Mouse (Mus musculus) midbrain, embryonic 13.5 days (tissue): ENCODE results near the gene Tymp. TPM values are rescaled to one million over a fixed set of nuclear protein-coding genes. Genes with fewer than 3 reads are reported as not detected.

ENCODE experiments used
- ATAC-seq: fragments of 200-750 bp; cut with Nextera tagmentation; 2 replicates; pipeline ENCODE4 v1.8.0; 2017; ENCODE audit warnings: mild to moderate bottlenecking, moderate TSS enrichment, moderate library complexity
- H3K27ac ChIP-seq: fragments of 300-500 bp; sonication (generic); 2 replicates; pipeline ENCODE4 v1.5.1; 2015; ENCODE audit warnings: inconsistent platforms, mild to moderate bottlenecking, moderate library complexity
- H3K27me3 ChIP-seq: fragments of 300-500 bp; sonication (generic); 2 replicates; pipeline ENCODE4 v1.6.1; 2015; ENCODE audit warnings: mild to moderate bottlenecking, inconsistent platforms
- H3K36me3 ChIP-seq: fragments of 300-500 bp; sonication (generic); 2 replicates; pipeline ENCODE4 v1.6.1; 2015; ENCODE audit warnings: mild to moderate bottlenecking, inconsistent platforms
- H3K4me1 ChIP-seq: fragments of 300-500 bp; sonication (generic); replicated peaks from 2 replicates; pipeline ENCODE4 v1.6.1; 2015; ENCODE audit warnings: inconsistent platforms
- H3K4me2 ChIP-seq: fragments of 300-500 bp; sonication (generic); replicated peaks from 2 replicates; pipeline ENCODE4 v1.6.1; 2015; ENCODE audit warnings: moderate library complexity, mild to moderate bottlenecking, inconsistent platforms
- H3K4me3 ChIP-seq: fragments of 300-500 bp; sonication (generic); replicated peaks from 2 replicates; pipeline ENCODE4 v1.5.1; 2015; ENCODE audit warnings: mild to moderate bottlenecking, inconsistent platforms
- H3K9ac ChIP-seq: fragments of 300-500 bp; sonication (generic); replicated peaks from 2 replicates; pipeline ENCODE4 v1.6.1; 2015; ENCODE audit warnings: mild to moderate bottlenecking, inconsistent platforms
- H3K9me3 ChIP-seq: fragments of 300-500 bp; sonication (generic); 2 replicates; pipeline ENCODE4 v1.6.1; 2016; ENCODE audit warnings: mild to moderate bottlenecking, inconsistent platforms
- WGBS: fragments of 180-500 bp; shearing (Covaris S2); methylation state at CpG from one replicate; pipeline ENCODE4 v1.1.7; 2015; 5-methylcytosine and 5-hydroxymethylcytosine counted together
- polyA plus RNA-seq: library from polyadenylated mRNA; unstranded; fragments of >200 nt; fragmentation: Nextera tagmentation; extraction: Ambion mirVana; gene quantifications from 2 replicates; pipeline ENCODE4 v1.2.1, GENCODE M21; 2015

Tymp gene
- polyA plus RNA-seq, 1 experiment from 2014 or later = 2.4 TPM

GRCm38 (mm10) chr15:89350447-89350846, 26.4 kb downstream of the Tymp start:
- ATAC-seq = no peak
- H3K4me1 ChIP-seq = peaks cover 14% of the 10 kb centered on the region
- H3K36me3 ChIP-seq = peaks cover 42% of the 10 kb centered on the region
- H3K4me2 ChIP-seq = no peak overlapping the region
- no peak overlapping the region for H3K4me3 ChIP-seq
- no peak overlapping the region for H3K27ac ChIP-seq
- no peak overlapping the region for H3K9ac ChIP-seq
- no peaks in the 10 kb centered on the region for H3K27me3 ChIP-seq
- 90% methylated on average over 5 of the region's 5 CpGs for WGBS
- no peaks in the 10 kb centered on the region for H3K9me3 ChIP-seq

- Histone ChIP-seq H3K9ac (no peak overlapping the region), H3K4me3 (no peak overlapping the region), H3K4me1 (no peaks in the 10 kb centered on the region), H3K4me2 (no peak overlapping the region), H3K36me3 (no peaks in the 10 kb centered on the region), H3K27me3 (no peaks in the 10 kb centered on the region), H3K27ac (no peak overlapping the region), H3K9me3 (no peaks in the 10 kb centered on the region)
- 87% methylated on average over 3 of the region's 3 CpGs for WGBS
- no peak for ATAC-seq
Observed at GRCm38 (mm10) chr15:89343325-89343724, 33.5 kb downstream of the Tymp start.

- Histone ChIP-seq H3K9ac (no peak overlapping the region), H3K4me2 (no peak overlapping the region), H3K9me3 (no peaks in the 10 kb centered on the region), H3K36me3 (no peaks in the 10 kb centered on the region), H3K4me3 (no peak overlapping the region), H3K27me3 (no peaks in the 10 kb centered on the region), H3K4me1 (no peaks in the 10 kb centered on the region), H3K27ac (no peak overlapping the region)
- ATAC-seq = no peak
- WGBS = 37% methylated on average over 1 of the region's 1 CpGs
Observed at GRCm38 (mm10) chr15:89341678-89342077, 35.2 kb downstream of the Tymp start.

GRCm38 (mm10) chr15:89340136-89340535, 36.7 kb downstream of the Tymp start:
- 79% methylated on average over 3 of the region's 3 CpGs for WGBS
- no peak for ATAC-seq
- Histone ChIP-seq H3K27me3 (no peaks in the 10 kb centered on the region), H3K27ac (no peak overlapping the region), H3K9me3 (no peaks in the 10 kb centered on the region), H3K4me2 (no peak overlapping the region), H3K36me3 (no peaks in the 10 kb centered on the region), H3K4me3 (no peak overlapping the region), H3K9ac (no peak overlapping the region), H3K4me1 (no peaks in the 10 kb centered on the region)

GRCm38 (mm10) chr15:89339696-89340095, 37.1 kb downstream of the Tymp start:
- no peak for ATAC-seq
- H3K9ac ChIP-seq = no peak overlapping the region
- H3K4me2 ChIP-seq = no peak overlapping the region
- H3K27ac ChIP-seq = no peak overlapping the region
- H3K27me3 ChIP-seq = no peaks in the 10 kb centered on the region
- no peaks in the 10 kb centered on the region for H3K36me3 ChIP-seq
- 100% methylated on average over 2 of the region's 2 CpGs for WGBS
- H3K9me3 ChIP-seq = no peaks in the 10 kb centered on the region
- H3K4me3 ChIP-seq = no peak overlapping the region
- H3K4me1 ChIP-seq = no peaks in the 10 kb centered on the region

GRCm38 (mm10) chr15:89336422-89336821, 40.4 kb downstream of the Tymp start:
- Histone ChIP-seq H3K4me3 (no peak overlapping the region), H3K9me3 (no peaks in the 10 kb centered on the region), H3K4me2 (no peak overlapping the region), H3K36me3 (no peaks in the 10 kb centered on the region), H3K9ac (no peak overlapping the region), H3K27me3 (no peaks in the 10 kb centered on the region), H3K27ac (no peak overlapping the region), H3K4me1 (no peaks in the 10 kb centered on the region)
- no peak for ATAC-seq
- WGBS = 87% methylated on average over 14 of the region's 14 CpGs

- 83% methylated on average over 17 of the region's 17 CpGs for WGBS
- no peak for ATAC-seq
- Histone ChIP-seq H3K36me3 (no peaks in the 10 kb centered on the region), H3K4me2 (no peak overlapping the region), H3K9me3 (no peaks in the 10 kb centered on the region), H3K4me3 (no peak overlapping the region), H3K27ac (no peak overlapping the region), H3K9ac (no peak overlapping the region), H3K4me1 (no peaks in the 10 kb centered on the region), H3K27me3 (no peaks in the 10 kb centered on the region)
Observed at GRCm38 (mm10) chr15:89334774-89335537, 41.9 kb downstream of the Tymp start.

GRCm38 (mm10) chr15:89334271-89334670, 42.6 kb downstream of the Tymp start, which contains the start of gene Miox:
Gene Miox (plus strand): TSS chr15:89334398.
- ATAC-seq = no peak
- H3K4me2 ChIP-seq = no peak within 1 kb of the TSS
- H3K27ac ChIP-seq = no peak within 1 kb of the TSS
- H3K36me3 ChIP-seq = no peaks in the 10 kb centered on the region
- no peak within 1 kb of the TSS for H3K9ac ChIP-seq
- WGBS = 94% methylated on average over 7 of the region's 7 CpGs
- H3K4me1 ChIP-seq = no peaks in the 10 kb centered on the region
- no peak within 1 kb of the TSS for H3K4me3 ChIP-seq
- H3K9me3 ChIP-seq = no peaks in the 10 kb centered on the region
- H3K27me3 ChIP-seq = no peaks in the 10 kb centered on the region

GRCm38 (mm10) chr15:89326441-89326840, 50.4 kb downstream of the Tymp start:
- 71% methylated on average over 5 of the region's 5 CpGs for WGBS

GRCm38 (mm10) chr15:89323656-89324055, 53.2 kb downstream of the Tymp start:
- Histone ChIP-seq H3K9me3 (no peaks in the 10 kb centered on the region), H3K4me2 (no peak overlapping the region), H3K27ac (no peak overlapping the region), H3K36me3 (no peaks in the 10 kb centered on the region), H3K27me3 (peaks cover 21% of the 10 kb centered on the region), H3K9ac (no peak overlapping the region), H3K4me3 (no peak overlapping the region), H3K4me1 (0 out of 2 replicates have a peak, but pooled peaks cover 6% of the 10 kb centered on the region)
- ATAC-seq = no peak
- 90% methylated on average over 4 of the region's 4 CpGs for WGBS

More at GRCm38 (mm10) chr15:89326441-89326840, 50.4 kb downstream of the Tymp start:
- Histone ChIP-seq H3K4me3 (no peak overlapping the region), H3K9me3 (no peaks in the 10 kb centered on the region), H3K36me3 (no peaks in the 10 kb centered on the region), H3K4me1 (0 out of 2 replicates have a peak, but pooled peaks cover 6% of the 10 kb centered on the region), H3K9ac (no peak overlapping the region), H3K4me2 (no peak overlapping the region), H3K27me3 (peaks cover 19% of the 10 kb centered on the region), H3K27ac (no peak overlapping the region)
- ATAC-seq = no peak

- 0 out of 2 replicates have a peak, but pooled peaks cover 6% of the 10 kb centered on the region for H3K4me1 ChIP-seq
- no peak for ATAC-seq
- no peaks in the 10 kb centered on the region for H3K9me3 ChIP-seq
- no peak within 1 kb of the TSS for H3K4me3 ChIP-seq
- H3K27ac ChIP-seq = no peak within 1 kb of the TSS
- H3K9ac ChIP-seq = no peak within 1 kb of the TSS
- 9% methylated on average over 26 of the region's 26 CpGs for WGBS
- peak within 1 kb of the TSS; percentile 31 for H3K4me2 ChIP-seq
- no peaks in the 10 kb centered on the region for H3K36me3 ChIP-seq
- peaks cover 25% of the 10 kb centered on the region for H3K27me3 ChIP-seq
Observed at GRCm38 (mm10) chr15:89322670-89323522, 53.9 kb downstream of the Tymp start, which contains the start of gene Adm2. Gene Adm2 (plus strand): TSS chr15:89322720.
